21 mouse cellular contexts compared by ENCODE assay signal in genomic region chr4:59491097-59491496, GRCm38 (mm10).
"Had no signal": no experiment of that assay in that cellular context is flagged by ENCODE, and none has a peak within 500 bp of the region (broad histone marks: within the 10 kb centered on the region; RNA-seq: fewer than 3 reads in every experiment).

No protein-coding gene starts in this region.

- H3K9me3 ChIP-seq: limb, embryonic 10.5 days; limb, embryonic 13.5 days; liver, embryonic 15.5 days; megakaryocyte, embryonic 14.5 days; midbrain, embryonic 10.5 days; midbrain, embryonic 13.5 days had no signal

- H3K9ac ChIP-seq: limb, embryonic 13.5 days; liver, embryonic 15.5 days; midbrain, embryonic 13.5 days had no signal

- DNase-seq: kidney, adult 18-20 months; kidney, adult 9 months; kidney, postnatal 14 days; kidney, postnatal 4 days; layer of hippocampus, adult 9-11 months; liver; thymus, adult 18-20 months; thymus, postnatal 14 days; thymus, postnatal 4 days had no signal

- H3K4me3 ChIP-seq: layer of hippocampus, adult 2 months; limb, embryonic 10.5 days; limb, embryonic 13.5 days; liver, embryonic 15.5 days; megakaryocyte, embryonic 14.5 days; midbrain, embryonic 10.5 days; midbrain, embryonic 13.5 days had no signal

- H3K27ac ChIP-seq: hindbrain, postnatal 0 days; layer of hippocampus, adult 2 months; limb, embryonic 10.5 days; limb, embryonic 13.5 days; liver, embryonic 15.5 days; macrophage; midbrain, embryonic 10.5 days; midbrain, embryonic 13.5 days had no signal

- H3K4me1 ChIP-seq: limb, embryonic 10.5 days; limb, embryonic 13.5 days; liver, embryonic 15.5 days; megakaryocyte, embryonic 14.5 days; midbrain, embryonic 13.5 days had no signal

- ATAC-seq: hindbrain, postnatal 0 days; inflammation-experienced regulatory T-cells, adult 6 months; intestine, embryonic 16.5 days; midbrain, embryonic 13.5 days; midbrain, embryonic 16.5 days had no signal

- H3K27me3 ChIP-seq: limb, embryonic 13.5 days; liver, embryonic 15.5 days; megakaryocyte, embryonic 14.5 days; midbrain, embryonic 13.5 days had no signal

- H3K4me2 ChIP-seq: limb, embryonic 13.5 days; liver, embryonic 15.5 days; midbrain, embryonic 13.5 days had no signal
